Mouse (Mus musculus) hindbrain, postnatal 0 days (tissue): Measurements from ENCODE around the gene Tmem200b. TPM values are rescaled to one million over a fixed set of nuclear protein-coding genes. Genes with fewer than 3 reads are reported as not detected.
A peak's percentile ranks its signal among the peaks of the same experiment; 100 is the strongest.

ENCODE experiments used
- ATAC-seq: fragments of 200-750 bp; cut with Nextera tagmentation; 2 replicates; pipeline ENCODE4 v1.8.0; 2017; ENCODE audit warnings: mild to moderate bottlenecking, moderate TSS enrichment, moderate library complexity
- DNase-seq: peaks from one replicate; pipeline ENCODE4 v3.0.0-alpha.2; 2015; ENCODE audit warnings: low spot score
- H3K27ac ChIP-seq: fragments of 300-500 bp; sonication (generic); 2 replicates; pipeline ENCODE4 v1.5.1; 2014; ENCODE audit warnings: mild to moderate bottlenecking
- H3K27me3 ChIP-seq: fragments of 300-500 bp; sonication (generic); 2 replicates; pipeline ENCODE4 v1.6.1; 2014; ENCODE audit warnings: low read length, mixed read lengths; ENCODE audit not compliant: insufficient read depth
- H3K36me3 ChIP-seq: fragments of 300-500 bp; sonication (generic); 2 replicates; pipeline ENCODE4 v1.6.1; 2014; ENCODE audit warnings: low read length, mixed read lengths; ENCODE audit not compliant: insufficient read depth
- H3K4me1 ChIP-seq: fragments of 300-500 bp; sonication (generic); 2 replicates; pipeline ENCODE4 v1.6.1; 2014; ENCODE audit warnings: antibody characterized with exemption, low read length, mixed read lengths; ENCODE audit not compliant: insufficient read depth
- H3K4me2 ChIP-seq: fragments of 300-500 bp; sonication (generic); 2 replicates; pipeline ENCODE4 v1.6.1; 2014; ENCODE audit warnings: low read depth, mild to moderate bottlenecking, low read length, moderate library complexity, mixed read lengths
- H3K4me3 ChIP-seq: fragments of 300-500 bp; sonication (generic); 2 replicates; pipeline ENCODE4 v1.5.1; 2014; ENCODE audit warnings: low read length
- H3K9ac ChIP-seq: fragments of 300-500 bp; sonication (generic); replicated peaks from 2 replicates; pipeline ENCODE4 v1.6.1; 2014; ENCODE audit warnings: mild to moderate bottlenecking, low read length, moderate library complexity, mixed read lengths
- H3K9me3 ChIP-seq: fragments of 300-500 bp; sonication (generic); 2 replicates; pipeline ENCODE4 v1.6.1; 2016; ENCODE audit warnings: low read length, mixed read lengths
- CTCF ChIP-seq: IDR thresholded peaks from 2 replicates; pipeline ENCODE4 v1.5.1; 2016; ENCODE audit warnings: antibody characterized with exemption, control low read depth, low read depth
- WGBS: fragments of 180-500 bp; shearing (Covaris S2); extraction: QIAGEN DNeasy Blood & Tissue Kit; methylation state at CpG from one replicate; pipeline ENCODE4 v1.1.7; 2014; 5-methylcytosine and 5-hydroxymethylcytosine counted together
- polyA plus RNA-seq: library from polyadenylated mRNA; unstranded; fragments of >200 nt; fragmentation: Nextera tagmentation; extraction: Ambion mirVana; gene quantifications from 2 replicates; pipeline ENCODE4 v1.2.1, GENCODE M21; 2015
- total RNA-seq: library from RNA; depleted of rRNA; stranded (reverse); fragments of >200 nt; gene quantifications from 2 replicates; pipeline ENCODE4 v1.2.3, GENCODE M21; 2014; rRNA removed

The Tmem200b gene
- total and polyA plus RNA-seq, 2 experiments from 2014 or later: 0.48 to 3.2 TPM

GRCm38 (mm10) chr4:131940846-131941245 lies 19.3 kb downstream of the Tmem200b start:
- Histone ChIP-seq H3K36me3 (no peaks in the 10 kb centered on the region), H3K9me3 (no peaks in the 10 kb centered on the region), H3K9ac (no peak overlapping the region), H3K4me3 (no peak overlapping the region), H3K4me1 (no peaks in the 10 kb centered on the region), H3K4me2 (no peak overlapping the region), H3K27me3 (no peaks in the 10 kb centered on the region), H3K27ac (no peak overlapping the region)
- DNase-seq (no peak), ATAC-seq (no peak)
- TF ChIP-seq CTCF: no peak
- 89% methylated on average over 4 of the region's 4 CpGs for WGBS

GRCm38 (mm10) chr4:131947848-131948247 lies 26.3 kb downstream of the Tmem200b start:
- H3K9me3 ChIP-seq: no peaks in the 10 kb centered on the region
- H3K4me2 ChIP-seq: no peak overlapping the region
- no peaks in the 10 kb centered on the region for H3K4me1 ChIP-seq
- no peaks in the 10 kb centered on the region for H3K27me3 ChIP-seq
- TF ChIP-seq CTCF: no peak
- no peak overlapping the region for H3K27ac ChIP-seq
- 93% methylated on average over 11 of the region's 11 CpGs for WGBS
- DNase-seq (no peak), ATAC-seq (no peak)
- H3K9ac ChIP-seq: no peak overlapping the region
- no peak overlapping the region for H3K4me3 ChIP-seq
- no peaks in the 10 kb centered on the region for H3K36me3 ChIP-seq

DNA sequence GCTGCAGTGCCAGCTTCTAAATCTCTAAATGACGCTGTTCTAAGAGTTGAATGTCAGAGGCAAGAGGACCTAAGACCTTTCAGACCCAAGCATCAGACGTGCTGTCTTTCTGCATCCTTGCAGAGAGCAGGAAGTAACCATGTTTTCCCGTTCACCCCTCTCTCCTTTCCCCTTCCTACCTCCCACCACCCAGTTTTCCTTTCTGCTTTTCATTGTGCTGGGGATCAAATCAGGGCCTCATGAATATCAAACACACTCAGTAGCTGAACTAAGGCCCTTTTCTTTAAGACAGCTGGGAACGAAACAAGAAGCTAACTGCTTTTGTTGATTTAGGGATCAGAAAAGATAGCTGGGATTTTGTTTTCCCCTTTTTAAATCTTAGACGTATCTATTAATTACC lies 28.3 kb downstream of the Tmem200b start:
- Histone ChIP-seq H3K4me3 (no peak overlapping the region), H3K27ac (no peak overlapping the region), H3K27me3 (no peaks in the 10 kb centered on the region), H3K9ac (no peak overlapping the region), H3K36me3 (peaks cover 3% of the 10 kb centered on the region), H3K4me2 (no peak overlapping the region), H3K4me1 (no peaks in the 10 kb centered on the region), H3K9me3 (no peaks in the 10 kb centered on the region)
- 34% methylated on average over 5 of the region's 5 CpGs for WGBS
- no peak for TF ChIP-seq CTCF
- DNase-seq (no peak), ATAC-seq (no peak)

GRCm38 (mm10) chr4:131950657-131951056 lies 29.1 kb downstream of the Tmem200b start:
- H3K36me3 ChIP-seq: peaks cover 9% of the 10 kb centered on the region
- no peak overlapping the region for H3K9ac ChIP-seq
- no peaks in the 10 kb centered on the region for H3K9me3 ChIP-seq
- H3K27me3 ChIP-seq: no peaks in the 10 kb centered on the region
- no peaks in the 10 kb centered on the region for H3K4me1 ChIP-seq
- H3K27ac ChIP-seq: no peak overlapping the region
- WGBS: 58% methylated on average over 8 of the region's 8 CpGs
- ATAC-seq (no peak), DNase-seq (no peak)
- H3K4me3 ChIP-seq: no peak overlapping the region
- H3K4me2 ChIP-seq: no peak overlapping the region
- no peak for TF ChIP-seq CTCF

- Histone ChIP-seq H3K4me3 (no peak overlapping the region), H3K9ac (no peak overlapping the region), H3K4me1 (no peaks in the 10 kb centered on the region), H3K27ac (no peak overlapping the region), H3K9me3 (no peaks in the 10 kb centered on the region), H3K36me3 (peaks cover 18% of the 10 kb centered on the region), H3K4me2 (no peak overlapping the region), H3K27me3 (no peaks in the 10 kb centered on the region)
- DNase-seq: no peak
- no peak for TF ChIP-seq CTCF
- no peak for ATAC-seq
- 90% methylated on average over 3 of the region's 3 CpGs for WGBS
Measured at GRCm38 (mm10) chr4:131957161-131957560, 35.6 kb downstream of the Tmem200b start.

- Histone ChIP-seq H3K27me3 (no peaks in the 10 kb centered on the region), H3K27ac (no peak overlapping the region), H3K4me2 (no peak overlapping the region), H3K4me3 (no peak overlapping the region), H3K36me3 (peaks cover 15% of the 10 kb centered on the region), H3K4me1 (no peaks in the 10 kb centered on the region), H3K9me3 (no peaks in the 10 kb centered on the region), H3K9ac (no peak overlapping the region)
- ATAC-seq: no peak
- TF ChIP-seq CTCF: peak; percentile 23; the same call in 1 of the 2 replicates
- WGBS: 80% methylated on average over 2 of the region's 2 CpGs
- DNase-seq: peak; percentile 19
Measured at GRCm38 (mm10) chr4:131968873-131969272, 47.3 kb downstream of the Tmem200b start.

DNA sequence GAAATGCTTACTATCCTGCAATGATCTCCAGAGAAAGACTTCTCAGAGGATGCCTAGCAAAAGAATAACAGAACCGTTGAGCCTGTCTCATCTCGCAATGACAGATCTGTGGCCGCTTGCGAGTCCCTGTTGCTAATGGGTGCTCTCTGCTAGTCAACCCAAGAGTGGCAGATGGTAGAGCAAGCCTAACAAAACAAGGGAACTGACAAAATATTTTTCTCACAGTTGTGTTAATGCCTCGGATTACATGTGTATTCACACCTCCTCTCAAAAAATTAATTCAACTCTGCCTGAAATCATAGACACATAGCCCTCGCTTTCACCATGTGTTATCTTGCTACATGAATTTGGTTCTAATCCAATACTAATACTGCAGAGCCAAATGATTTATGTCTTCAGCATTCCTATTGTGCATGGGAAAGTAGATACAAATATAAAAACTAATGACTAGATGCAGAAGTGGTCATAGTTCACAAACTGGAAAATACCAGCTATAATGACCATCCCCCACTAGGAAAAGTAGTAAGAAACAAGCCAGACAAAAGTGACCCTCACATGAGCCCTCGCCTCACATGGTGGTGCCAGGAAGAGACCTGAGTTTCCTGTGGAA lies 48.8 kb downstream of the Tmem200b start:
- H3K4me3 ChIP-seq: no peak overlapping the region
- no peak overlapping the region for H3K4me2 ChIP-seq
- no peak for TF ChIP-seq CTCF
- H3K9ac ChIP-seq: no peak overlapping the region
- no peak for ATAC-seq
- no peak overlapping the region for H3K27ac ChIP-seq
- DNase-seq: no peak
- H3K27me3 ChIP-seq: no peaks in the 10 kb centered on the region
- WGBS: 84% methylated on average over 7 of the region's 7 CpGs
- H3K36me3 ChIP-seq: peaks cover 20% of the 10 kb centered on the region
- no peaks in the 10 kb centered on the region for H3K9me3 ChIP-seq
- H3K4me1 ChIP-seq: no peaks in the 10 kb centered on the region

Other genes with a start within 250 kb of the Tmem200b start
- gene Ptpru, start 83.5 kb upstream of the Tmem200b start, total RNA-seq: 31.2 and 35.9 TPM in 2 replicates
- 17.3 and 20.0 TPM in 2 replicates for gene Ptpru, start 83.5 kb upstream of the Tmem200b start, polyA plus RNA-seq
- gene Mecr, start 78.3 kb upstream of the Tmem200b start, total RNA-seq: 21.5 and 30.8 TPM in 2 replicates
- 33.8 TPM in 2 replicates for gene Mecr, start 78.3 kb upstream of the Tmem200b start, polyA plus RNA-seq
- 25.9 and 28.3 TPM in 2 replicates for gene Srsf4, start 48.2 kb upstream of the Tmem200b start, total RNA-seq
- gene Srsf4, start 48.2 kb upstream of the Tmem200b start, polyA plus RNA-seq: 76.0 and 86.0 TPM in 2 replicates
- not detected in 2 replicates for gene Gm10300, start 152.9 kb downstream of the Tmem200b start, total RNA-seq
- not detected in 2 replicates for gene Gm10300, start 152.9 kb downstream of the Tmem200b start, polyA plus RNA-seq
- 69.7 and 70.1 TPM in 2 replicates for gene Epb41, start 153.6 kb downstream of the Tmem200b start, total RNA-seq
- gene Epb41, start 153.6 kb downstream of the Tmem200b start, polyA plus RNA-seq: 33.3 and 33.7 TPM in 2 replicates
- gene Oprd1, start 222.7 kb downstream of the Tmem200b start, total RNA-seq: 3.5 and 6.3 TPM in 2 replicates
- 0.66 and 0.86 TPM in 2 replicates for gene Oprd1, start 222.7 kb downstream of the Tmem200b start, polyA plus RNA-seq